Mouse (Mus musculus) forebrain, embryonic 11.5 days (tissue): Measurements from ENCODE around the gene Tanc2. TPM values are rescaled to one million over a fixed set of nuclear protein-coding genes. Genes with fewer than 3 reads are reported as not detected.

Experiments
- ATAC-seq: fragments of 200-750 bp; cut with Nextera tagmentation; replicated peaks from 2 replicates; pipeline ENCODE4 v1.8.0; 2017; ENCODE audit warnings: moderate TSS enrichment; ENCODE audit not compliant: low FRiP score
- DNase-seq: peaks from one replicate; pipeline ENCODE4 v3.0.0-alpha.2; 2017; ENCODE audit warnings: low spot score
- H3K27ac ChIP-seq: fragments of 300-500 bp; sonication (generic); 2 replicates; pipeline ENCODE4 v1.5.1; 2014; ENCODE audit warnings: low read depth, low read length
- H3K27me3 ChIP-seq: fragments of 300-500 bp; sonication (generic); 2 replicates; pipeline ENCODE4 v1.6.1; 2014; ENCODE audit warnings: mild to moderate bottlenecking, low read length, mixed read lengths; ENCODE audit not compliant: control insufficient read depth, insufficient read depth
- H3K36me3 ChIP-seq: fragments of 300-500 bp; sonication (generic); 2 replicates; pipeline ENCODE4 v1.6.1; 2014; ENCODE audit warnings: mild to moderate bottlenecking, low read length, moderate library complexity, mixed read lengths; ENCODE audit not compliant: control insufficient read depth, insufficient read depth
- H3K4me1 ChIP-seq: fragments of 300-500 bp; sonication (generic); replicated peaks from 2 replicates; pipeline ENCODE4 v1.6.1; 2014; ENCODE audit warnings: low read length, mixed read lengths; ENCODE audit not compliant: control insufficient read depth, insufficient read depth
- H3K4me2 ChIP-seq: fragments of 300-500 bp; sonication (generic); 2 replicates; pipeline ENCODE4 v1.6.1; 2014; ENCODE audit warnings: low read depth, mild to moderate bottlenecking, low read length, moderate library complexity, mixed read lengths; ENCODE audit not compliant: severe bottlenecking
- H3K4me3 ChIP-seq: fragments of 300-500 bp; sonication (generic); 2 replicates; pipeline ENCODE4 v1.5.1; 2014; ENCODE audit warnings: low read depth, low read length
- H3K9ac ChIP-seq: fragments of 300-500 bp; sonication (generic); 2 replicates; pipeline ENCODE4 v1.6.1; 2014; ENCODE audit warnings: low read length
- H3K9me3 ChIP-seq: fragments of 300-500 bp; sonication (generic); 2 replicates; pipeline ENCODE4 v1.6.1; 2016; ENCODE audit warnings: low read length, mixed read lengths; ENCODE audit not compliant: control insufficient read depth
- WGBS: fragments of 180-500 bp; shearing (Covaris S2); extraction: QIAGEN DNeasy Blood & Tissue Kit; methylation state at CpG from one replicate; pipeline ENCODE4 v1.1.7; 2014; 5-methylcytosine and 5-hydroxymethylcytosine counted together
- polyA plus RNA-seq: library from polyadenylated mRNA; unstranded; fragments of >200 nt; fragmentation: Nextera tagmentation; extraction: Ambion mirVana; gene quantifications from 2 replicates; pipeline ENCODE4 v1.2.1, GENCODE M21; 2014

The Tanc2 gene
- polyA plus RNA-seq, 1 experiment from 2014 or later: 13.9 TPM

- ATAC-seq: 0 out of 2 replicates have a peak, but pooled peaks have one; percentile 51
- H3K36me3 ChIP-seq: no peaks in the 10 kb centered on the region
- no peak for DNase-seq
- 69% methylated on average over 8 of the region's 8 CpGs for WGBS
- H3K9me3 ChIP-seq: no peaks in the 10 kb centered on the region
- H3K9ac ChIP-seq: no peak overlapping the region
- no peaks in the 10 kb centered on the region for H3K27me3 ChIP-seq
- no peak overlapping the region for H3K4me2 ChIP-seq
- no peak overlapping the region for H3K27ac ChIP-seq
- no peak overlapping the region for H3K4me3 ChIP-seq
- no peaks in the 10 kb centered on the region for H3K4me1 ChIP-seq
These were observed 32.5 kb upstream of the Tanc2 start for GRCm38 (mm10) chr11:105557285-105557684.

DNA sequence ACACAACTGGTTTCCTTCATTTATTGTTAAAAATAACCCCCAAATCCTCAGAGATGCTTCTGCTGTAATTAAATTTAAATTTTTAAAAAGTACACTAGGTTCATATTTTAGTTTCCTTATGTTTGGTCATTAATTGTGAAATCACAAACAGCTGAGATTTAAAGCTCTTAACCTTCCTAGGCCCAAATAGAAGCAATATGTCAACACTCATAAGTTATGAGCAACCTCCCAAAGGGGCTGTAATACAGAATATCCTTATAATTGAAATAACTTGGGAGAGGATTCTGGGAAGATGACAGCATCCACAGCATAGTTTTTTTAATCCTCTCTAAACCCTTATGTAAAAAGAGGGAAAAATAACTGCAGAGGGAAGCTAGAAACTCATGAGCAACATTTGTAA lies 31.7 kb upstream of the Tanc2 start:
- H3K36me3 ChIP-seq: no peaks in the 10 kb centered on the region
- no peak overlapping the region for H3K27ac ChIP-seq
- H3K4me1 ChIP-seq: no peaks in the 10 kb centered on the region
- DNase-seq (no peak), ATAC-seq (no peak)
- no peaks in the 10 kb centered on the region for H3K27me3 ChIP-seq
- H3K4me3 ChIP-seq: no peak overlapping the region
- no peak overlapping the region for H3K4me2 ChIP-seq
- no peaks in the 10 kb centered on the region for H3K9me3 ChIP-seq
- no peak overlapping the region for H3K9ac ChIP-seq

DNA sequence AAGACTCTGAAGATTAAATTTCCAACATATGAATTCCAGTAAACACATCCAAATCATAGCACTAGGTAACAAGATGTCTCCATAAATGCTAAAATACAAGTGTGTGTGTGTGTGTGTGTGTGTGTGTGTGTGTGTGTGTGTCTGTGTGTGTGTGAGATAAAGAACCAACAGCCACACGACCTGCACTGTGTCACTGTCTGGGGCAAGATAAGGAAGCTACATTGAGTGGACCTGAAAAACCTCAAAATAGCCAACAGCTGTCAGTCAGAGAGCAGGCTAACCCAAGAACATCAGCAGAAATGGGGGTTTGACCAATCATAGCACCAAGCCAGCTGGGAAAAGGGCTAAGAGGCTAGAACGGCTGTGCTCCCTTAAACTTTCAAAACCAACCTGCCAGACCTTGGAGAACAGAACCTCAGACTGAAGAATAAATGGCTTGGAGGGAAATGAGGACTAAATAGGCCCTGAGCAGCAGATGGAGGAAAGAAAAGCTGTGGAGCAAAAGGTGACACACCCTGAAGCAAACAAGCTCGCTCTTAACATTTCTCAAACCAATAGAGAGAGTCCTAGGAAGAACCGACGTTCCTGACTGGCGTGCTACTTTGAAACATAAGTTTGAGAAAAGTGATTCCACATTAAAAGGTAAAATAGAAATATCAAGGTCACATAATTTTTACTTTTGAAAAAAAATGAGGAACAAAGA lies 30.8 kb upstream of the Tanc2 start:
- no peak overlapping the region for H3K27ac ChIP-seq
- no peaks in the 10 kb centered on the region for H3K9me3 ChIP-seq
- H3K36me3 ChIP-seq: no peaks in the 10 kb centered on the region
- H3K27me3 ChIP-seq: no peaks in the 10 kb centered on the region
- no peaks in the 10 kb centered on the region for H3K4me1 ChIP-seq
- DNase-seq (no peak), ATAC-seq (no peak)
- H3K9ac ChIP-seq: no peak overlapping the region
- 85% methylated on average over 6 of the region's 6 CpGs for WGBS
- no peak overlapping the region for H3K4me3 ChIP-seq
- H3K4me2 ChIP-seq: no peak overlapping the region

DNA sequence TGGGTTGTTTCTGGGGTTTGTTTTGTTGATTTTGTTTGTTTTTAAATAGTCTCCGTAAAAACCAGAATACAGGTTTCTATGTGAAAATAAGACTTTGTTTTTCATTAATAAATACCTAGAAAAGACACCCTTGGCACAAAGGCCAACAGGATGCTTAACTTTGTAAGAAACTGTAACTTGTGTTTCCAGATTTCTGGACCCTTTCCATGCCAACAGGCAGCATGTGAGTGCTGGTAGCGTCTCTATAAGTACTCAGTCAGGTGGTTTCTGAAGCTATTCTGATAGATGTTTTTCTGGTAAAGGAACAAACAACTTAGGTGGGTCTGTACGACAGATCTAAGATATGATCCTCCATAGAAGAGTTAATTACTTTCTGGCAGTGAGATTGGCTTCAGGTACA lies 26.2 kb upstream of the Tanc2 start:
- ATAC-seq: no peak
- H3K36me3 ChIP-seq: no peaks in the 10 kb centered on the region
- DNase-seq: no peak
- no peak overlapping the region for H3K27ac ChIP-seq
- H3K4me3 ChIP-seq: no peak overlapping the region
- 89% methylated on average over 3 of the region's 3 CpGs for WGBS
- no peaks in the 10 kb centered on the region for H3K27me3 ChIP-seq
- no peaks in the 10 kb centered on the region for H3K9me3 ChIP-seq
- no peak overlapping the region for H3K9ac ChIP-seq
- H3K4me2 ChIP-seq: no peak overlapping the region
- no peaks in the 10 kb centered on the region for H3K4me1 ChIP-seq

GRCm38 (mm10) chr11:105567221-105567641 lies 22.6 kb upstream of the Tanc2 start:
- Histone ChIP-seq H3K27ac (no peak overlapping the region), H3K4me1 (no peaks in the 10 kb centered on the region), H3K36me3 (no peaks in the 10 kb centered on the region), H3K4me2 (no peak overlapping the region), H3K9me3 (no peaks in the 10 kb centered on the region), H3K4me3 (no peak overlapping the region), H3K9ac (no peak overlapping the region), H3K27me3 (no peaks in the 10 kb centered on the region)
- 73% methylated on average over 1 of the region's 1 CpGs for WGBS
- ATAC-seq: no peak
- no peak for DNase-seq

- H3K27me3 ChIP-seq: no peaks in the 10 kb centered on the region
- no peaks in the 10 kb centered on the region for H3K36me3 ChIP-seq
- no peak for ATAC-seq
- H3K4me3 ChIP-seq: no peak overlapping the region
- 60% methylated on average over 8 of the region's 8 CpGs for WGBS
- no peaks in the 10 kb centered on the region for H3K9me3 ChIP-seq
- H3K27ac ChIP-seq: no peak overlapping the region
- DNase-seq: no peak
- H3K4me1 ChIP-seq: no peaks in the 10 kb centered on the region
- H3K4me2 ChIP-seq: no peak overlapping the region
- H3K9ac ChIP-seq: no peak overlapping the region
These were observed 17.8 kb upstream of the Tanc2 start for GRCm38 (mm10) chr11:105571996-105572395.

GRCm38 (mm10) chr11:105574241-105574640 lies 15.5 kb upstream of the Tanc2 start:
- ATAC-seq: no peak
- no peaks in the 10 kb centered on the region for H3K27me3 ChIP-seq
- WGBS: 80% methylated on average over 7 of the region's 7 CpGs
- DNase-seq: no peak
- no peaks in the 10 kb centered on the region for H3K4me1 ChIP-seq
- no peak overlapping the region for H3K9ac ChIP-seq
- H3K4me3 ChIP-seq: no peak overlapping the region
- no peaks in the 10 kb centered on the region for H3K9me3 ChIP-seq
- no peak overlapping the region for H3K4me2 ChIP-seq
- no peaks in the 10 kb centered on the region for H3K36me3 ChIP-seq
- no peak overlapping the region for H3K27ac ChIP-seq

GRCm38 (mm10) chr11:105577211-105577610 lies 12.6 kb upstream of the Tanc2 start:
- Histone ChIP-seq H3K27me3 (no peaks in the 10 kb centered on the region), H3K27ac (no peak overlapping the region), H3K9ac (no peak overlapping the region), H3K4me2 (no peak overlapping the region), H3K9me3 (no peaks in the 10 kb centered on the region), H3K4me1 (no peaks in the 10 kb centered on the region), H3K4me3 (no peak overlapping the region), H3K36me3 (no peaks in the 10 kb centered on the region)
- ATAC-seq: no peak
- no peak for DNase-seq

DNA sequence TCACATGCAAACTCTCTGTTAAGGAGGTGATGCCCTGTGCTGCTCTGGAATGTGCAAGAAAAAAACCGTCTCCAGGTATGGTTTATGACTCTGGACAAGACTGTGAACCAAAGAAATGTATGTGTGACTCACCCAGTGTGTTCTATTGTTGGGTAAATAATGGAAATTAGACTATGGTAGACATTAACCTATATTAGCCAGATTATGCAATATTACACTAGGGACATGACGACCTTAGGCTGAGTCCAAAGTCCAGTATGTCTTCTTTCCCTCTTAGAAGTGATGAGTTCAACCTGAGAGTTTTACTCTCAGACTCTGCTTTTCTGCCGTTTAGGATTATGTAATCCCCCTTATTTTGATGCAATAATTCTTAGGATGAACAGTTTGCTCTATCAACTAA lies 7.8 kb upstream of the Tanc2 start:
- ATAC-seq (no peak), DNase-seq (no peak)
- Histone ChIP-seq H3K9me3 (no peaks in the 10 kb centered on the region), H3K36me3 (no peaks in the 10 kb centered on the region), H3K4me3 (no peak overlapping the region), H3K27me3 (no peaks in the 10 kb centered on the region), H3K4me2 (no peak overlapping the region), H3K4me1 (no peaks in the 10 kb centered on the region), H3K27ac (no peak overlapping the region), H3K9ac (no peak overlapping the region)
- 91% methylated on average over 3 of the region's 3 CpGs for WGBS
